Mouse (Mus musculus): ENCODE data around the gene Pcnx2. TPM values are rescaled to one million over a fixed set of nuclear protein-coding genes. Genes with fewer than 3 reads are reported as not detected.

The Pcnx2 gene
- polyA plus RNA-seq, 1 experiment from 2014 or later, result 0.13 TPM

DNA sequence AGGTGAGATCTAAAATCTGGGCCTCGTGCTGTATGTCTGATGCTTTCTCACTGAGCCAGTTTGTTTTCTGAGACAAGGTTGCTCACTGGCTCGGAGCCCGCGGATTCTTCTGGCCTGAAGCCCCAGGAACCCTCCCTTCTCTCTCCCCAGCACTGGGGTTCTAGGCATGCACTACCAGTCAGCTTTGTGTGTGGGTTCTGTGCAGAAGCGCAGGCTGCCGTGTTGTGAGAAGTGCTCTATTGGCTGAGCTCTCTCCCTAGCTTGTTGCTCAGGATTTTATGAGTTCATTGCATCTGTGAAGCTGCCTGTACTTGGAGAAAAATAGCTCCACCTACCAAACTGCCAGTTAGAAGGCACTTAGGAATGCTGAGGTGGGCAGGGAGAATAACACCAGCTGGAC lies 89.3 kb downstream of the Pcnx2 start:
- WGBS, result 57% methylated on average over 6 of the region's 6 CpGs
- Histone ChIP-seq H3K27ac (peak overlapping the region; percentile 55; the same call in 1 of the 2 replicates), H3K4me2 (replicated peaks) (no peak overlapping the region), H3K9ac (no peak overlapping the region; the same call in 1 of the 2 replicates), H3K9me3 (no peaks in the 10 kb centered on the region), H3K4me1 (peaks cover 7% of the 10 kb centered on the region), H3K4me3 (no peak overlapping the region), H3K27me3 (no peaks in the 10 kb centered on the region), H3K36me3 (no peaks in the 10 kb centered on the region)
- no peak for ATAC-seq (ENCODE audit: low FRiP score, low read depth)

DNA sequence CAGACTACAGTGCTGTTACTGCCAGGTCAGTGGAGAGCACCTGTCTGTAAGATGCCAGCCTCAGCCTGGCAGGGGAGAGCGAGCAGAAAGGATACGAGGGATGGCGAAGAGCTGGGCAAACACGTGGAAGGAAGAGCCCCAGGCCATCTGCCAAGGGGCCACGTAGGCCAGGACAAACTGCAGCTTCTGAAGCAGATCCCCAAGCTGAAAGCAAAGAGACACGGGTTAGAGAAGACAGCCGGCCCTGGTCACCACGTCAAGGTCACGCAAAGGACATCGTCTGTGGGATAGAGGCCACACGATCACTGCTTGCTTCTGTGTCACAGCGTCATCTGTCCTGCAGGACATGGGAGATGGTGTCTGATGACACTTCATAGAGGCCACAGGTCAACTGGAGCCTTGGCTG lies 90.2 kb downstream of the Pcnx2 start:
- H3K27ac ChIP-seq, result no peak overlapping the region
- H3K4me2 ChIP-seq (replicated peaks), result no peak overlapping the region
- H3K27me3 ChIP-seq, result no peaks in the 10 kb centered on the region
- 87% methylated on average over 12 of the region's 12 CpGs for WGBS
- no peaks in the 10 kb centered on the region for H3K36me3 ChIP-seq
- ATAC-seq (ENCODE audit: low FRiP score, low read depth), result no peak
- no peak overlapping the region for H3K9ac ChIP-seq
- peaks cover 7% of the 10 kb centered on the region for H3K4me1 ChIP-seq
- no peaks in the 10 kb centered on the region for H3K9me3 ChIP-seq
- no peak overlapping the region for H3K4me3 ChIP-seq

DNA sequence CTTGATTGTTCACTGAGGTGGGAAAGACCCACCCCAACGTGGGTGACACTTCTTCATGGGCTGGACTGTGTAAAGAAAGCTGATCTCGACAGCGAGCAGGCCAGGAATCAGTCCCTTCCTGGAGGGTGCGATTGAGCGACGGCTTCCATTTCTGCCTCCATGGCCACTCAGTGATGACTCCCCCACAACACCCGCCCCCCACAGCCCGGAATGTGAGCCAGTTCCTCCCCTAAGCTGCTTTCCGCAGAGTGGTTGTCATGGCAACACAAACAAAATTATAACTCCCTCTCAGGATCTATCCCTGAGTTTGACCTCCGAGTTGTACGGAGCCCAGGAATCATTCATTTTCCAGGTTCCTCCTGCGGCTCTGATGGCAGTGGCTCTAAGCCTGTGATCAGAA lies 91.7 kb downstream of the Pcnx2 start:
- Histone ChIP-seq H3K9me3 (no peaks in the 10 kb centered on the region), H3K4me3 (no peak overlapping the region), H3K4me1 (peaks cover 7% of the 10 kb centered on the region), H3K27ac (no peak overlapping the region), H3K36me3 (no peaks in the 10 kb centered on the region), H3K9ac (no peak overlapping the region), H3K27me3 (no peaks in the 10 kb centered on the region), H3K4me2 (replicated peaks) (no peak overlapping the region)
- ATAC-seq (ENCODE audit: low FRiP score, low read depth), result no peak
- WGBS, result 86% methylated on average over 12 of the region's 12 CpGs

DNA sequence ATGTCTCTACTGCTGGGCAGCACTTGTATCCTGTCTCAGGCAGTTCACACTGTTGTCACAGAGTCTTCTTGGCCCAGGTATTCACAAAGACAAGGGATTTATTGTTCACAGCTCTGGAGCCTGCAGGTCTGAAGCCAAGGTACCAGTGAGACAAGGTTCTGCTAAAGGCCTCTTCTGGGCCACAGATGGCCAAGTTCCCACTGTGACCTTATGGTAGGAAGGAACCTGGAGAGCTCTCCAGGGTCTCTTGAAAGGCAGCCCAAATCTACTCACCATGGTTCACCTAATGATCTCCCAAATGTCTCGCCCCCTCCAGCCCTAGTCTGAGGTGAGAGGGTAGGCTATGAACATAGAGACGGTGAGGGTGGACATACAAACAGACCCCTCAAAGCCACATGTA lies 101.1 kb downstream of the Pcnx2 start:
- H3K4me1 ChIP-seq, result no peaks in the 10 kb centered on the region
- no peak overlapping the region for H3K4me3 ChIP-seq
- H3K9ac ChIP-seq, result no peak overlapping the region
- no peaks in the 10 kb centered on the region for H3K36me3 ChIP-seq
- no peak overlapping the region for H3K4me2 ChIP-seq (replicated peaks)
- H3K9me3 ChIP-seq, result no peaks in the 10 kb centered on the region
- no peak overlapping the region for H3K27ac ChIP-seq
- H3K27me3 ChIP-seq, result no peaks in the 10 kb centered on the region
- WGBS, result 84% methylated on average over 2 of the region's 2 CpGs
- no peak for ATAC-seq (ENCODE audit: low FRiP score, low read depth)

DNA sequence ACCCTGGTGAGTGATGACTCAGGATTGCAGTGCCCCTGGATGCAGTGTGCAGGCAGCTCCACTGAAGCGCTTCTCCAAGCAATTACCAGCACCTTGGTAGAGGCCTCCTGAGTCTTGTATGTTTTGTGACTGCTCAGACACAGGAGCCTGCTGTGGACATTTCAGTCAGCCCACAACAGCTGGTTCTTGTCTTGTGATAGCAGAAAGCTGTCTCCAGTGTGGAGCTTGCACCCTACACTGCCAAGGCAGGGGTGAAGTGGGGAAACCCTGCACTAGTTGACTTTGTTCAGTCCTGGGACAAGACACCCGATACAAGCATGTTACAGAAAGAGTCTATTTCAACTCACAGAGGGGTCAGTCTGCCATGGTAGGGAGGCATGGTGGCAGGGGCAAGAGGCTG lies 102.8 kb downstream of the Pcnx2 start:
- ATAC-seq (ENCODE audit: low FRiP score, low read depth), result no peak
- WGBS, result 79% methylated on average over 2 of the region's 2 CpGs

GRCm38 (mm10) chr8:125792816-125793455 lies 105.2 kb downstream of the Pcnx2 start:
- H3K4me2 ChIP-seq (replicated peaks), result no peak overlapping the region
- no peaks in the 10 kb centered on the region for H3K36me3 ChIP-seq
- H3K27ac ChIP-seq, result no peak overlapping the region
- WGBS, result 64% methylated on average over 9 of the region's 9 CpGs
- no peaks in the 10 kb centered on the region for H3K9me3 ChIP-seq
- H3K4me3 ChIP-seq, result no peak overlapping the region
- H3K27me3 ChIP-seq, result no peaks in the 10 kb centered on the region
- no peak overlapping the region for H3K9ac ChIP-seq
- no peak for ATAC-seq (ENCODE audit: low FRiP score, low read depth)
- H3K4me1 ChIP-seq, result peaks cover 20% of the 10 kb centered on the region

More for the DNA sequence above, 102.8 kb downstream of the Pcnx2 start:
- no peak overlapping the region for H3K4me2 ChIP-seq (replicated peaks)
- H3K4me1 ChIP-seq, result peaks cover 10% of the 10 kb centered on the region
- H3K36me3 ChIP-seq, result no peaks in the 10 kb centered on the region
- no peaks in the 10 kb centered on the region for H3K9me3 ChIP-seq
- H3K9ac ChIP-seq, result no peak overlapping the region
- H3K27me3 ChIP-seq, result no peaks in the 10 kb centered on the region
- no peak overlapping the region for H3K4me3 ChIP-seq
- H3K27ac ChIP-seq, result no peak overlapping the region

DNA sequence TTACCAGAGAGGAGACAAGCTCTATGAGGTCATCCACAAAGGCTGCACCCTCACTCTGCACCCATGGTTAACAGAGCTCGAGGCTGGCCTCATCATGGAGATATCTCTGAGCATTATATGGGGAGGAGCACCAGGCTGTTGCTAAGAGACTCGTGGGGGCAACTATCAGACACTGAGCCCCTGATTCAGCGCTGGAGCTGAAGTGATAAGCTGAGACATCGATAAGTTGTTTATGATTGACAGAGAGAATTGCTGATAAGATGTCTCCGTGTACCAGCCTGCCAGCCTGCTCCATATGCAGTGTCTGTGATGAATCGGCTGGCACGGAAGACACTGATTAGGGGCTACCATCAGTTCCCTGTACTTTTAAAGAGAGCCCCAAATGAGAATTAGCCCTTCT lies 111.2 kb downstream of the Pcnx2 start:
- Histone ChIP-seq H3K36me3 (no peaks in the 10 kb centered on the region), H3K27ac (no peak overlapping the region), H3K4me2 (replicated peaks) (no peak overlapping the region), H3K9ac (no peak overlapping the region), H3K4me3 (no peak overlapping the region), H3K4me1 (peaks cover 23% of the 10 kb centered on the region), H3K27me3 (no peaks in the 10 kb centered on the region), H3K9me3 (no peaks in the 10 kb centered on the region)
- 82% methylated on average over 7 of the region's 7 CpGs for WGBS
- no peak for ATAC-seq (ENCODE audit: low FRiP score, low read depth)

- H3K27ac ChIP-seq, result no peak overlapping the region
- H3K4me2 ChIP-seq (replicated peaks), result no peak overlapping the region
- 66% methylated on average over 3 of the region's 3 CpGs for WGBS
- no peak overlapping the region for H3K9ac ChIP-seq
- no peak for ATAC-seq (ENCODE audit: low FRiP score, low read depth)
- H3K9me3 ChIP-seq, result no peaks in the 10 kb centered on the region
- no peak overlapping the region for H3K4me3 ChIP-seq
- no peaks in the 10 kb centered on the region for H3K27me3 ChIP-seq
- H3K36me3 ChIP-seq, result no peaks in the 10 kb centered on the region
- H3K4me1 ChIP-seq, result peaks cover 13% of the 10 kb centered on the region
Measured at GRCm38 (mm10) chr8:125782161-125782560, 116.0 kb downstream of the Pcnx2 start.

DNA sequence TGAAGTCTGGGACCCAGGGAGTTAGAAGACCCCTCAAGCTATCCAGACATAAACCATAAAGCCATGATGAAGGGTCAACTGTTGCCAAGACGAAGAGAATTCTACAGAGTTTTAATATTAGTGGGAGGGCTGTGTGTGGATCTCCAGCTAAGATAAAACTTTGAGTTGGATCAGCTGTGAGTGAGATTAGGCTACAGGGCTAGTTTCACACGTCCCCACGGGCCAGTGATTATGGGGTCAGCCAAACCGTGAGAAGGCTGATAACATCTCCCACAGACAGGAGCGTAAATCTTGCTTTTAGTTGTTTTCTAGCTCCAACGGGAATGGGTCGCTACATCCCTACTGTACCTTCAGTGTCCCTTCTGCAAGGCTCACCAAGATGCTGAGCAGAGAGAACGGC lies 118.5 kb downstream of the Pcnx2 start:
- Histone ChIP-seq H3K27me3 (no peaks in the 10 kb centered on the region), H3K36me3 (no peaks in the 10 kb centered on the region), H3K27ac (no peak overlapping the region), H3K9me3 (no peaks in the 10 kb centered on the region), H3K9ac (no peak overlapping the region), H3K4me2 (replicated peaks) (no peak overlapping the region), H3K4me1 (peaks cover 13% of the 10 kb centered on the region), H3K4me3 (no peak overlapping the region)
- no peak for ATAC-seq (ENCODE audit: low FRiP score, low read depth)
- WGBS, result 44% methylated on average over 8 of the region's 8 CpGs

- ATAC-seq (ENCODE audit: low FRiP score, low read depth), result no peak
- WGBS, result 89% methylated on average over 5 of the region's 5 CpGs
- Histone ChIP-seq H3K27ac (no peak overlapping the region), H3K9me3 (no peaks in the 10 kb centered on the region), H3K27me3 (no peaks in the 10 kb centered on the region), H3K36me3 (no peaks in the 10 kb centered on the region), H3K4me2 (replicated peaks) (no peak overlapping the region), H3K9ac (no peak overlapping the region), H3K4me1 (peaks cover 13% of the 10 kb centered on the region), H3K4me3 (no peak overlapping the region)
Measured at GRCm38 (mm10) chr8:125778919-125779318, 119.2 kb downstream of the Pcnx2 start.

DNA sequence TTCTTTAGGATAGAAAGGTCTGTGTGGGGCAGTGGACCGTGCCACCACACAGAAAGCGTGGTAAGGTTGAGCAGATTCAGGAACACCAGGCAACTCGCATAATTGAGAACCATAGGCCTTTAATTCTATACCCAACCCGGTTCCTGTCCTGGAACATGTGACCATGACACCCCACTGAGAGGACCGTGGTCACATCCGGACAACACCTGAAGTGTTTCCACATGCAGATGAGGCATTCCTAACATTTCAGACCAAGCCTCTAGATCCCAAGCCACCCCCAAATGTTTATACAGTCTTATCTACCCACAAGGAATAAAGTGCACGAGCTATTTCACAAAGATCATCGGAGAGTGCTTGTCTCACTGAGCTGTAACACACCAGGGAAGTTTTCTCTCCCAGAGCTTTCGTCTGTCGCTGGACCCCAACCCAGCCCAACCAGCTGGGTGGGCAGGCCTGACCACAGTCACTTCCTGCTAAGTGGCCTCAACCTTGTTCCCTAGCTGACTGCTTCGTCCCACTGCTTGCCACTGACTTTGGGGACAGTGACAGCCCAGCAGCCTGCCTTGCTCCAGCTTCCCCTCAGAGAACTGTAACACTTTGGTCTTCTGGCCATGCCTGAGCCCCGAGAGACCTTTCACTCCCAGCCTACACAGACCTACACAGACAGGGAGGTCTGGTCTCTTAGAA lies 120.5 kb downstream of the Pcnx2 start:
- H3K27me3 ChIP-seq, result no peaks in the 10 kb centered on the region
- no peak overlapping the region for H3K9ac ChIP-seq
- no peaks in the 10 kb centered on the region for H3K36me3 ChIP-seq
- no peak overlapping the region for H3K4me2 ChIP-seq (replicated peaks)
- no peak overlapping the region for H3K4me3 ChIP-seq
- H3K4me1 ChIP-seq, result peaks cover 13% of the 10 kb centered on the region
- no peak for ATAC-seq (ENCODE audit: low FRiP score, low read depth)
- H3K9me3 ChIP-seq, result no peaks in the 10 kb centered on the region
- no peak overlapping the region for H3K27ac ChIP-seq
- 62% methylated on average over 12 of the region's 12 CpGs for WGBS

DNA sequence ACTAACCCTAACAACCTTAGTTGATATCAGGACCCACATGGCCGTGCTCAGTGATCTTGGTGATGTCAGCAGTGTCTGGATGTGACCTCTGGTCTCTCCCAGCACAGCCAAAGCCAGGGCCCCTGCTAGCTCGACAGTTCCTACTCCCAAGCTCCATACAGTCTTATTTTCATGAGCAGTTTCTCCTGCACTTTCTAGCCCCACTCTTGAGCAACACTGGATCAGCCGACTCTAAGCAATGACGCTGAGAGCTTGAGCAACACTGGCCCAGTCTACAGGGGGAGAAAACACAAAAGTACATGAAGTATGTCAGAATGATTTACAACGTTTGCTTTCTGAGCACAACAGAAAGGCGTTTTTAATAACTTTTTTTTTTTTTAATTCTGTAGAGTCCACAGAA lies 121.3 kb downstream of the Pcnx2 start:
- Histone ChIP-seq H3K27me3 (no peaks in the 10 kb centered on the region), H3K9me3 (no peaks in the 10 kb centered on the region), H3K9ac (no peak overlapping the region), H3K27ac (no peak overlapping the region), H3K4me2 (replicated peaks) (no peak overlapping the region), H3K4me1 (peaks cover 10% of the 10 kb centered on the region), H3K36me3 (no peaks in the 10 kb centered on the region), H3K4me3 (no peak overlapping the region)
- ATAC-seq (ENCODE audit: low FRiP score, low read depth), result no peak
- WGBS, result 66% methylated on average over 6 of the region's 6 CpGs

- Histone ChIP-seq H3K9ac (no peak overlapping the region), H3K4me2 (replicated peaks) (no peak overlapping the region), H3K27ac (no peak overlapping the region), H3K36me3 (no peaks in the 10 kb centered on the region), H3K4me1 (peaks cover 10% of the 10 kb centered on the region), H3K4me3 (no peak overlapping the region), H3K9me3 (no peaks in the 10 kb centered on the region), H3K27me3 (no peaks in the 10 kb centered on the region)
- 83% methylated on average over 3 of the region's 3 CpGs for WGBS
- no peak for ATAC-seq (ENCODE audit: low FRiP score, low read depth)
Measured at GRCm38 (mm10) chr8:125776314-125776713, 121.8 kb downstream of the Pcnx2 start.

All from limb, embryonic 13.5 days (tissue).